Mouse (Mus musculus): ENCODE data around the gene Sergef. TPM values are rescaled to one million over a fixed set of nuclear protein-coding genes. Genes with fewer than 3 reads are reported as not detected.
"Not testable (repeated sequence)": the region's sequence is repeated elsewhere in the genome, so short reads cannot be mapped to it uniquely, and the experiment has no call there.

Sergef gene
- polyA plus RNA-seq, 2 experiments: 3.3 to 5.5 TPM

GRCm38 (mm10) chr7:46569509-46569908 lies 70.1 kb downstream of the Sergef start:
- 51% methylated on average over 9 of the region's 9 CpGs for WGBS (ENCODE audit: insufficient replicate concordance)
- DNase-seq (ENCODE audit: low read depth in 3 of 3, low spot score in 3 of 3); H3K9ac ChIP-seq (replicated peaks); H3K27me3 ChIP-seq (ENCODE audit: control insufficient read depth, insufficient read depth, low read length); H3K36me3 ChIP-seq (replicated peaks; ENCODE audit: control insufficient read depth, insufficient read depth, low read depth); ATAC-seq (ENCODE audit: insufficient read depth); H3K27ac ChIP-seq; H3K9me3 ChIP-seq (ENCODE audit: control insufficient read depth, low read length); H3K4me3 ChIP-seq (ENCODE audit: insufficient read depth in 1 of 2, low read depth in 2 of 2, low read length in 2 of 2); H3K4me2 ChIP-seq (ENCODE audit: low read depth); H3K4me1 ChIP-seq (replicated peaks; ENCODE audit: control insufficient read depth in 2 of 2, insufficient read depth in 2 of 2, low read length in 1 of 2): not testable (repeated sequence)
- TF ChIP-seq CTCF (IDR thresholded peaks at IDR 0.05; ENCODE audit: low read depth): peak; percentile 62

- no peak overlapping the region for H3K27ac ChIP-seq
- H3K4me1 ChIP-seq (replicated peaks; ENCODE audit: control insufficient read depth in 2 of 2, insufficient read depth in 2 of 2, low read length in 1 of 2): no peaks in the 10 kb centered on the region
- no peaks in the 10 kb centered on the region for H3K27me3 ChIP-seq (ENCODE audit: control insufficient read depth, insufficient read depth, low read length)
- 66% methylated on average over 8 of the region's 8 CpGs for WGBS (ENCODE audit: insufficient replicate concordance)
- H3K4me3 ChIP-seq (ENCODE audit: insufficient read depth in 1 of 2, low read depth in 2 of 2, low read length in 2 of 2): no peak overlapping the region
- no peak for ATAC-seq (ENCODE audit: insufficient read depth)
- no peaks in the 10 kb centered on the region for H3K9me3 ChIP-seq (ENCODE audit: control insufficient read depth, low read length)
- no peak for DNase-seq (ENCODE audit: low read depth in 3 of 3, low spot score in 3 of 3)
- no peak overlapping the region for H3K4me2 ChIP-seq (ENCODE audit: low read depth)
- no peak overlapping the region for H3K9ac ChIP-seq (replicated peaks)
- H3K36me3 ChIP-seq (replicated peaks; ENCODE audit: control insufficient read depth, insufficient read depth, low read depth): no peaks in the 10 kb centered on the region
- TF ChIP-seq CTCF (IDR thresholded peaks at IDR 0.05; ENCODE audit: low read depth) (no peak), EP300 (IDR thresholded peaks at IDR 0.05; ENCODE audit: low read depth) (no peak)
These were observed 73.1 kb downstream of the Sergef start for GRCm38 (mm10) chr7:46566318-46567007.

GRCm38 (mm10) chr7:46565374-46565773 lies 74.2 kb downstream of the Sergef start:
- TF ChIP-seq EP300 (IDR thresholded peaks at IDR 0.05; ENCODE audit: low read depth): no peak
- TF ChIP-seq CTCF (IDR thresholded peaks at IDR 0.05; ENCODE audit: low read depth): peak; percentile 45
- no peak overlapping the region for H3K9ac ChIP-seq (replicated peaks)
- no peak overlapping the region for H3K27ac ChIP-seq
- ATAC-seq (ENCODE audit: insufficient read depth): no peak
- H3K36me3 ChIP-seq (replicated peaks; ENCODE audit: control insufficient read depth, insufficient read depth, low read depth): no peaks in the 10 kb centered on the region
- DNase-seq (ENCODE audit: low read depth in 3 of 3, low spot score in 3 of 3): no peak
- H3K27me3 ChIP-seq (ENCODE audit: control insufficient read depth, insufficient read depth, low read length): no peaks in the 10 kb centered on the region
- no peak overlapping the region for H3K4me2 ChIP-seq (ENCODE audit: low read depth)
- H3K4me3 ChIP-seq (ENCODE audit: insufficient read depth in 1 of 2, low read depth in 2 of 2, low read length in 2 of 2): no peak overlapping the region
- peaks cover 0 to 3% of the 10 kb centered on the region in 2 experiments; a peak in 1 of 4 replicates for H3K4me1 ChIP-seq (replicated peaks; ENCODE audit: control insufficient read depth in 2 of 2, insufficient read depth in 2 of 2, low read length in 1 of 2)
- no peaks in the 10 kb centered on the region for H3K9me3 ChIP-seq (ENCODE audit: control insufficient read depth, low read length)
- WGBS (ENCODE audit: insufficient replicate concordance): 87% methylated on average over 7 of the region's 7 CpGs

- no peaks in the 10 kb centered on the region for H3K9me3 ChIP-seq (ENCODE audit: control insufficient read depth, low read length)
- no peaks in the 10 kb centered on the region for H3K36me3 ChIP-seq (replicated peaks; ENCODE audit: control insufficient read depth, insufficient read depth, low read depth)
- H3K4me2 ChIP-seq (ENCODE audit: low read depth): no peak overlapping the region
- H3K4me3 ChIP-seq (ENCODE audit: insufficient read depth in 1 of 2, low read depth in 2 of 2, low read length in 2 of 2): no peak overlapping the region
- peaks cover 0 to 3% of the 10 kb centered on the region in 2 experiments; a peak in 1 of 4 replicates for H3K4me1 ChIP-seq (replicated peaks; ENCODE audit: control insufficient read depth in 2 of 2, insufficient read depth in 2 of 2, low read length in 1 of 2)
- H3K27ac ChIP-seq: no peak overlapping the region
- TF ChIP-seq EP300 (IDR thresholded peaks at IDR 0.05; ENCODE audit: low read depth) (no peak), CTCF (IDR thresholded peaks at IDR 0.05; ENCODE audit: low read depth) (peak; percentile 59)
- ATAC-seq (ENCODE audit: insufficient read depth) (no peak), DNase-seq (ENCODE audit: low read depth in 3 of 3, low spot score in 3 of 3) (no peak)
- H3K9ac ChIP-seq (replicated peaks): no peak overlapping the region
- H3K27me3 ChIP-seq (ENCODE audit: control insufficient read depth, insufficient read depth, low read length): no peaks in the 10 kb centered on the region
These were observed 75.8 kb downstream of the Sergef start for GRCm38 (mm10) chr7:46563801-46564200.

- H3K36me3 ChIP-seq (replicated peaks; ENCODE audit: control insufficient read depth, insufficient read depth, low read depth): no peaks in the 10 kb centered on the region
- H3K4me3 ChIP-seq (ENCODE audit: insufficient read depth in 1 of 2, low read depth in 2 of 2, low read length in 2 of 2): no peak overlapping the region
- TF ChIP-seq CTCF (IDR thresholded peaks at IDR 0.05; ENCODE audit: low read depth) (no peak), EP300 (IDR thresholded peaks at IDR 0.05; ENCODE audit: low read depth) (no peak)
- no peak overlapping the region for H3K4me2 ChIP-seq (ENCODE audit: low read depth)
- no peak overlapping the region for H3K27ac ChIP-seq
- no peaks in the 10 kb centered on the region for H3K9me3 ChIP-seq (ENCODE audit: control insufficient read depth, low read length)
- DNase-seq (ENCODE audit: low read depth in 3 of 3, low spot score in 3 of 3): no peak
- no peak overlapping the region for H3K9ac ChIP-seq (replicated peaks)
- H3K4me1 ChIP-seq (replicated peaks; ENCODE audit: control insufficient read depth in 2 of 2, insufficient read depth in 2 of 2, low read length in 1 of 2): peaks cover 0 to 7% of the 10 kb centered on the region in 2 experiments; a peak in 2 of 4 replicates
- WGBS (ENCODE audit: insufficient replicate concordance): 50% methylated on average over 2 of the region's 2 CpGs
- no peak for ATAC-seq (ENCODE audit: insufficient read depth)
- no peaks in the 10 kb centered on the region for H3K27me3 ChIP-seq (ENCODE audit: control insufficient read depth, insufficient read depth, low read length)
These were observed 79.5 kb downstream of the Sergef start for GRCm38 (mm10) chr7:46560061-46560460.

Measured in liver, embryonic 14.5 days (tissue).